Mouse (Mus musculus) myocyte (in vitro differentiated cells): ENCODE results near the gene Ngf. TPM values are rescaled to one million over a fixed set of nuclear protein-coding genes. Genes with fewer than 3 reads are reported as not detected.

Source experiments
- H3K27me3 ChIP-seq: one replicate; pipeline ENCODE4 v1.6.1; 2011; ENCODE audit not compliant: control insufficient read depth, insufficient read depth, insufficient read length
- H3K36me3 ChIP-seq: one replicate; pipeline ENCODE4 v1.6.1; 2011; ENCODE audit not compliant: control insufficient read depth, insufficient read depth
- H3K4me2 ChIP-seq: one replicate; pipeline ENCODE4 v1.6.1; 2011; ENCODE audit warnings: low read depth, control low read depth
- H3K4me3 ChIP-seq: one replicate; pipeline ENCODE4 v1.5.1; 2011; ENCODE audit warnings: mild to moderate bottlenecking, control low read depth, moderate library complexity
- H3K79me2 ChIP-seq: one replicate; pipeline ENCODE4 v1.6.1; 2011; ENCODE audit not compliant: control insufficient read depth, insufficient read depth
- H3ac ChIP-seq: one replicate; pipeline ENCODE4 v1.6.1; 2011; ENCODE audit not compliant: control insufficient read depth, insufficient read length
- CEBPB ChIP-seq: IDR thresholded peaks from 2 replicates; pipeline ENCODE4 v1.6.1; 2011; ENCODE audit warnings: mild to moderate bottlenecking, moderate library complexity; ENCODE audit not compliant: poor library complexity, insufficient read depth, severe bottlenecking
- E2F4 ChIP-seq: IDR thresholded peaks from one replicate; pipeline ENCODE4 v1.6.1; 2011; ENCODE audit warnings: mild to moderate bottlenecking, control low read depth, moderate library complexity; ENCODE audit not compliant: insufficient read depth
- MAX ChIP-seq: IDR thresholded peaks from one replicate; pipeline ENCODE4 v1.6.1; 2011; ENCODE audit warnings: low read depth, mild to moderate bottlenecking, control low read depth
- MYOD1 ChIP-seq, 3 experiments: IDR thresholded peaks; one replicate each; pipeline ENCODE4 v1.6.1; 2011; ENCODE audit warnings: control low read depth in 2 of 3, low read depth in 2 of 3, mild to moderate bottlenecking in 2 of 3, moderate library complexity in 1 of 3; ENCODE audit not compliant: insufficient read length in 2 of 3, control insufficient read depth in 1 of 3
- MYOG ChIP-seq, 3 experiments: IDR thresholded peaks; one replicate each; pipeline ENCODE4 v1.6.1; 2011; ENCODE audit warnings: control low read depth in 2 of 3, low read depth in 2 of 3, mild to moderate bottlenecking in 2 of 3; ENCODE audit not compliant: insufficient read length in 2 of 3, control insufficient read depth in 1 of 3, insufficient read depth in 1 of 3
- POLR2A ChIP-seq: IDR thresholded peaks from one replicate; pipeline ENCODE4 v1.6.1; 2011; ENCODE audit warnings: low read depth, mild to moderate bottlenecking, control low read depth, moderate library complexity; ENCODE audit not compliant: insufficient read length
- POLR2AphosphoS2 ChIP-seq: IDR thresholded peaks from one replicate; pipeline ENCODE4 v1.6.1; 2011; ENCODE audit warnings: low read depth, control low read depth; ENCODE audit not compliant: insufficient read length
- REST ChIP-seq: IDR thresholded peaks from one replicate; pipeline ENCODE4 v1.6.1; 2011; ENCODE audit warnings: mild to moderate bottlenecking, control low read depth, moderate library complexity; ENCODE audit not compliant: insufficient read depth, insufficient read length
- SRF ChIP-seq: IDR thresholded peaks from one replicate; pipeline ENCODE4 v1.6.1; 2011; ENCODE audit warnings: low read depth; ENCODE audit not compliant: control insufficient read depth, insufficient read length
- TCF12 ChIP-seq: IDR thresholded peaks from one replicate; pipeline ENCODE4 v1.6.1; 2011; ENCODE audit warnings: mild to moderate bottlenecking, control low read depth; ENCODE audit not compliant: poor library complexity, insufficient read depth, severe bottlenecking
- TCF3 ChIP-seq: IDR thresholded peaks from one replicate; pipeline ENCODE4 v1.6.1; 2011; ENCODE audit warnings: low read depth, control low read depth; ENCODE audit not compliant: insufficient read length
- USF1 ChIP-seq: IDR thresholded peaks from one replicate; pipeline ENCODE4 v1.6.1; 2011; ENCODE audit warnings: low read depth, mild to moderate bottlenecking, control low read depth, moderate library complexity
- polyA plus RNA-seq: library from polyadenylated mRNA; unstranded; fragments of >200 nt; fragmentation: generic; extraction: Trizol; gene quantifications from one replicate; pipeline ENCODE4 v1.2.1, GENCODE M21; 2012; ENCODE audit warnings: missing spikeins

Gene Ngf
- polyA plus RNA-seq, 1 experiment, result 3.3 TPM

DNA sequence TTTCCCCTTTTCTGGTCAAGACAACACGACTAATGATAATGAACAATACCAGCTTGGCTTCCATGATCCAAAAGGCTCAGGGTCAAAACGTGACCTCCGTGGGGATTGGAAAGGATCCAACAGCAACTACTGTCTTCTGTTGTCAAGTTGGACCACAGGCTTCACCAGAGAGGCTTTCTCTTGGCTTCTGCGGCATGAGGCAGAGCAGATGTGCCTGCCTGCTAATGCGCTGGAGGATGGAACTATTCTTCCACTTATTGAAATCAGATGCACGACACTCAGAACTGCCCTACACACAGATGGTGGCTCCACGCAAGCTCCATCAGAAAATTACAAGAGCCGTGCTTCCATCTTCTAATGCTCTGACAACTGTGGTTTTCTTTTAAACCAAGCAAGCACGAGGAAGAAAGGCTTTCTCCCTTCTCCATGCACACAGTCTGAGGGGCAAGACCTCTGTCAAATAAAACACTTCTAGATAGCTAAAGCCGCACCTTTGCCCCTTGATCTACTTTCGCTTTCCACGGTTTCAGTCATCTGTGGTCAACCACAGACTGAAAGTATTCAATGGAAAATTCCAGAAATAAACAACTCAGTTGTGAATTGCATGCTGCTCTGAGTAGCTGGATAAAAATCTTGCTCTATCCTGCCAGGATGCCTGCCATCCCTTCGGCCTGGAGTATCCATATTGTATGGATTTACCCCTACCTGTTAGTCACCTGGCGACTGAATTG lies 20.8 kb downstream of the Ngf start:
- no peaks in the 10 kb centered on the region for H3K36me3 ChIP-seq

DNA sequence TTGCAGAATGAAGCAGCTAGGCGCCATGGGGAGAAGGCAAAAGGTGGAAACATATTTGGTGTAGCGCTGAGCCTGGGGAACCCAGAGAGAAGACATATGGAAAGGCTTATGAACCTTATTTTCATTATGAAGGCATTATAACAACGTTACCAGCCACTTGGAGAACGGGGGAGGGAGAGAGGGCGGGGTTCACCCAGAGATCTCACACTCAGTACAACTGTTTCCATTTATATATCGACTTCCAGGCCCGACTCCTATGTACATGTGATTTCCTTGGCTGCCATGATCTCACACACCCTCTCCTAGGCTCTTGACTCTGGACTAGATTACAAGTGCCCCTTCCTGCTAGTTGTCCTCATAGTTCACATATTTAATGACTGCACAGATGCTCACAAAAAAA lies 28.4 kb downstream of the Ngf start:
- H3K36me3 ChIP-seq, result no peaks in the 10 kb centered on the region
- H3K4me3 ChIP-seq, result no peak overlapping the region
- no peak overlapping the region for H3ac ChIP-seq
- no peaks in the 10 kb centered on the region for H3K27me3 ChIP-seq
- no peaks in the 10 kb centered on the region for H3K79me2 ChIP-seq
- TF ChIP-seq TCF3 (no peak), USF1 (no peak), E2F4 (no peak), TCF12 (no peak), SRF (no peak), MYOD1 (IDR thresholded peaks at IDR 0.05; ENCODE audit: control insufficient read depth in 1 of 3, insufficient read length in 2 of 3, low read depth in 2 of 3) (no peak), MAX (no peak), MYOG (IDR thresholded peaks at IDR 0.05; ENCODE audit: control insufficient read depth in 1 of 3, insufficient read depth in 1 of 3, insufficient read length in 2 of 3, low read depth in 2 of 3) (no peak), POLR2A (no peak), CEBPB (no peak), POLR2AphosphoS2 (no peak), REST (no peak)
- no peak overlapping the region for H3K4me2 ChIP-seq

More for the DNA sequence above, 20.8 kb downstream of the Ngf start:
- H3K79me2 ChIP-seq, result no peaks in the 10 kb centered on the region
- peak overlapping the region; percentile 81 for H3K4me2 ChIP-seq
- no peaks in the 10 kb centered on the region for H3K27me3 ChIP-seq
- TF ChIP-seq TCF12, result no peak
- TF ChIP-seq POLR2AphosphoS2, result no peak
- no peak for TF ChIP-seq MAX
- H3K4me3 ChIP-seq, result peak overlapping the region; percentile 3
- no peak overlapping the region for H3ac ChIP-seq

DNA sequence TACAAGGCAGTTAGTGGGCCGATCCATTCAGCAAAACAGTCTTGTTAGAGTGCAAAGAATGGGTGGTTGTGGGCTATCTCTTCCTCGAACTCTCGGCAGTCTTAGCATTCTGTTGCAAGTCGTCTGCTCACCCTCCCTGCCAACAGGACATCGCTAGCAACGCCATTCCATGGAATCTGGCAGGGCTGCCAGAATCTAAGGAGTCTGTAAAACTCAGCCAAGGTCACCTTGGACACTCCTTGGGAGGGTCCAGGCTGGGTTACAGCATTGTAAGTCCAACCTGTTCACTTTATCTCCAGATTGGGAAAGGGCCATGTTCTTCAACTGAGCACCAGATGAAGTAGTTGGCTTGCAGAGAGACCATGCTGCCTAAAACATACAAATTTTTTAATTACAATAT lies 29.2 kb downstream of the Ngf start:
- Histone ChIP-seq H3K4me3 (no peak overlapping the region), H3ac (no peak overlapping the region), H3K27me3 (no peaks in the 10 kb centered on the region), H3K4me2 (no peak overlapping the region), H3K79me2 (no peaks in the 10 kb centered on the region), H3K36me3 (no peaks in the 10 kb centered on the region)
- TF ChIP-seq MYOG (IDR thresholded peaks at IDR 0.05; ENCODE audit: control insufficient read depth in 1 of 3, insufficient read depth in 1 of 3, insufficient read length in 2 of 3, low read depth in 2 of 3) (no peak), TCF12 (no peak), E2F4 (no peak), CEBPB (no peak), USF1 (no peak), POLR2A (no peak), POLR2AphosphoS2 (no peak), MYOD1 (IDR thresholded peaks at IDR 0.05; ENCODE audit: control insufficient read depth in 1 of 3, insufficient read length in 2 of 3, low read depth in 2 of 3) (no peak), SRF (no peak), REST (no peak), MAX (no peak), TCF3 (no peak)

DNA sequence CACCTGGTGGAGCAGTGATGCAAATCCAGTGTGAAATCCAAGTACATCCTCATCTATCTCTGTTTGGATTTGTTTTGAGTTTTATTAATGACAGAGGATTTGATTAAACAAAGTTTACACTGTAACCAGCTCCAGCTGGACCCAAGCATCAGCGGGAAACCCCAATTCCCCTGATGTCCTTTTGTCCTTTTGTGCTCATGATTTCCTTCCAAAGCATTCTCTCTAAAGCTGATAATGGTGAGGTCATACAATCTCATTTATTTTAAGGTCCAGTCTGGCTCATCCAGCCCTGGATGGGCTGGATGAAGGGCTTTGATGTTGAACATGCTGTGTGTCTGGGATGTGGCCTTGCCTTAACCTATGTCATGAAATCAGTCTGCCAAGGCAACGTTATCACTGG lies 30.3 kb downstream of the Ngf start:
- Histone ChIP-seq H3ac (no peak overlapping the region), H3K27me3 (no peaks in the 10 kb centered on the region), H3K36me3 (no peaks in the 10 kb centered on the region), H3K4me2 (no peak overlapping the region), H3K4me3 (no peak overlapping the region), H3K79me2 (no peaks in the 10 kb centered on the region)
- no peak for TF ChIP-seq MYOG (IDR thresholded peaks at IDR 0.05; ENCODE audit: control insufficient read depth in 1 of 3, insufficient read depth in 1 of 3, insufficient read length in 2 of 3, low read depth in 2 of 3)
- no peak for TF ChIP-seq E2F4
- no peak for TF ChIP-seq REST
- no peak for TF ChIP-seq CEBPB
- TF ChIP-seq MAX, result no peak
- no peak for TF ChIP-seq SRF
- no peak for TF ChIP-seq POLR2AphosphoS2
- TF ChIP-seq USF1, result no peak
- TF ChIP-seq TCF3, result no peak

DNA sequence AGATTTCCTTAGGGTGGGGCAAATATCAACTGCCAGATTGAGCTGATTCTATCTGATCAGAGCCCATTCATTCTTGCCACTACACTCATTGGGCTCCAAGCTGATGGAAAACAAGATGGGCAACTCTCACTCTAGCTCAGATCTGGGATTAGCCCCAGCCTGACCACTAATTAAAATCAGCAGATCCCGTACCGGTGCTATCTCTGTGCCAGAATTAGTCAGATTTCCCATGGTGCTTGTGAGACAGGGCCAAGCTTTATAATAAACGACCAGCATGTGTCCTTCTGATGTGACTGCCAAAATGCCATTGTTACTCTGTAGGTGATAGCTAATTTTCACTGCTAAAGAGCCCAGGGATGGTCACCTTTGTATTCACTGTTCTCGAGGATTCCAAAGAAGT lies 31.5 kb downstream of the Ngf start:
- TF ChIP-seq REST (no peak), MYOG (IDR thresholded peaks at IDR 0.05; ENCODE audit: control insufficient read depth in 1 of 3, insufficient read depth in 1 of 3, insufficient read length in 2 of 3, low read depth in 2 of 3) (no peak), TCF3 (no peak), CEBPB (no peak), POLR2A (no peak), USF1 (no peak)
- no peak overlapping the region for H3ac ChIP-seq
- H3K36me3 ChIP-seq, result no peaks in the 10 kb centered on the region

More for the DNA sequence above, 31.5 kb downstream of the Ngf start:
- no peaks in the 10 kb centered on the region for H3K79me2 ChIP-seq
- no peak overlapping the region for H3K4me3 ChIP-seq
- H3K4me2 ChIP-seq, result no peak overlapping the region
- H3K27me3 ChIP-seq, result no peaks in the 10 kb centered on the region
